Mouse (Mus musculus) cerebellum, postnatal 14 days (tissue): Measurements from ENCODE around the gene Bmper.

Source experiments
- DNase-seq, 2 experiments: peaks; one replicate each; pipeline ENCODE4 v3.0.0; 2021; ENCODE audit warnings: mixed read lengths in 2 of 2

Bmper gene

DNA sequence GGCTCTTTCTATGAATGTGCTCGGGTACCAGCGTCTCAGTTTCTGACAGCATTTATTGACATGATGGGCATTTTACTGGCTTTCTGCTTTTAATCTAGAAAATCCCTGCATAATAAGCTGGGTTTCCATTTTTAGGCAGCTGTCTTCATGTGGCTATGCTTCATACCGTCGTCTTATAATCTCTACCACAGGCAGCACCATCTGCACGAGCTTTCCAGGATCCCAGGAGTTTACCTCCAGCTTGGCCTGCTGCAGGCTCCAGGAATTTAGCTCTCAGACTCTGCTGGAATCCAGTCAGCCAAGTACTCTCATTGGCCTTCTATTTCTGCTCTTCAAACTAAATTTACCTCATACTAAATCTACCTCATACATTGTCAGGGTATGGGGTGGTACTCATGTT is 219.3 kb downstream of the Bmper start:
- no peak for DNase-seq

DNA sequence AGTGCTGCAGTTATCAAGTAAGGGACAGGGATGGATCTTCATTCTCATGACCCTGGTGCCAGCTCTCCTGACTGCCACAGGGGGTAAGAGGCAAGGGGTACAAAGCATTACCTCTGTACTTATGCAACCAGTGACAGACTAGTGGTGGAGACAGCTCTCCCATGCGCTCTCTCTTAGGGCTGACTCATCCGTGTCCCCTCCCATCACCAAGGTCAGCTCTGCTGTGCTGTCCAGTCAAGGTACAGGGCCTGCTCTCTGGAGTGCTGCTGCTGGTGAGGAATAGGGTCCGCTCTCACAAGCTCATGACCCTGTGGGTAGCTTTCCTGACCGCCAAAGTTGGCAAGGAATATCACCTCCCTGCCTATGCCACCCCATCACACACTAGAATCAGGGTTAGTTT is 222.1 kb downstream of the Bmper start:
- DNase-seq, result no peak

DNA sequence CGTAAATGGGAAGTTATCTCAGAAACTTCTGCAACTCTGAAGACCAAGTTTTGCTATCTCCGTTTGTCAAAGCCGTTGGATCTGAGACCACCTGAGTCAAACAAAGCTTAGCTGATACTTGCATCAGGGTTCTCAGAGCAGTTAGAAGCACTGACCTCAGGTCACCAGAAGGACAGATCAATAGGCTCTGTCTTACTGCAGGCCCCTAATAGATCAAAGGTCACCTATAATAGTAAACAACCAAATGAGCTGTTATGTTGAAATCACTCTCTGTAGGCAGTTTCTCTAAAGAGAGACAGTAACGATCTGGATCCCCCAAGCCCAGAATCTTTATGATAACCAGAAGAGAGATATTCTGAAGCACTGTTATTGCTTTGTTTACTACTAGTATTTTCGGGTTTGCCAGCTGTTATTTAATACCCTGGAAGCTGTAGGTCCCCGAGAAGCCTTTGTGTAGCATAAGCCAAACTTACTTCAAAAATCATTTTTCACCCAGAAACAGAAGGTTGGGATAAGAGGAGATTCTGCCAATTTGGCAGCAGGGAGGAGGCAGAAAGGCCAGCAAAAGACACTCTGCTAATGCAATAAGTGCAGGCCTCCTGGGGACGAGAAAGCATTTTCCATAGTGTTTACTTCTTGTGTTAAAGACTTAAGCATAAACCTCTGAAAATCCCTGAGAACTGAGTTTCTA is 224.5 kb downstream of the Bmper start:
- peak in 1 of 2 experiments; percentile 19 for DNase-seq

DNA sequence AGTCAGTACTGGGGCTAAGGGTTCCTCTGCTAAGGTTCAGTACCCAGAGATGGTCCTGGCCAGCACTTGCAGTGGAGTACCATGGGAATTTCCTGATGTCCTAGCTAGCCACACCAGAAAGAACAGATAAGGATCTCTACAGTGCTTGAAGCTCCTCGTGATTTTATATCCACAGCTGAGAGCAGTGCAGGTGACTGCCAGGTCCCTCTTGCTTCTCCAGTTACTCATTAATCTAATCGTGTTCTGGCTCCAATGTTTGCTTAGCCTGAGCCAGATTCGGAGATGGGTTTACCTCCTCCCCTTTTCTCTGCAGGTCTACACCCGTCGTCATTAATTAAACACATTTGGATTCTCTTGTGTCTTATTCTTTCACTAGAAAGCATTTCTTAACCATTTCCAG is 230.4 kb downstream of the Bmper start:
- DNase-seq, result peak in 1 of 2 experiments; percentile 18

DNA sequence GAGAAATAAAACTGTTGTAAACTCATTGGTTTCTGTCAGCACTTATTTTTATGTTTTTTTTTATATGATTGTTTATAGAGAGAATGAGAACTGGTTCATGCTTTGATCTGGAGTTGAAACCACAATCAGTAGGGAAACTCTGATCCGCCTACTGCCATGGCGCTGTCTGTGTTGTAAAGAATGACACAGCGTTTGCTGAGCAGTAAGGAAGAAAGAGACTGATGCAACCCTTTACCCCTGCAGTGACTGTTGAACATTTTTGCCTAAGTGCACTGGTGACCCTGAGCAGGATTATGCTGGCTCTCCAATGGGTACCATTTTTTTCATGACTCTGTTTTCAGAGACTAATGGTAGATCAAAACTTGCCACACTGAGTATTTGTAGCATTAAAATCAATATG is 234.3 kb downstream of the Bmper start:
- DNase-seq, result no peak

DNA sequence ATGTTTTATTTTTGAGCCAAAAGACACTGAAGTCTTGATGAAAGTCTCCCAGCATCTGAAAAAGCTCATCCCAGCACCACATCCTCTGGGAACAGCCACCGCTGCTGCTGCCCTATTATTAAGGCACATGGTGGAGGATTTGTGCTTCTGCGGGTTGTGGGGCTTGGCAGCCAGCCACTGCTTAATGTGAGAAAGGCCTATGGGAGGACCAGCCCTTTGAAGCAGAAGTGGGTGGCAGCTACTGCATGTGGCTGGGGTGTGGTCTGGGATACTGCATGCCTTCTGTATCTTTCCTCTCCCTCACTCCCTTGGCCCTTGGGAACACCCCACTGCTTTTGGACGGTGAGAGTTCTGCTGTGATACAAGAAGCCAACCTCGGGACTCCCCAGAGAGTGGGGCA is 237.8 kb downstream of the Bmper start:
- no peak for DNase-seq

DNA sequence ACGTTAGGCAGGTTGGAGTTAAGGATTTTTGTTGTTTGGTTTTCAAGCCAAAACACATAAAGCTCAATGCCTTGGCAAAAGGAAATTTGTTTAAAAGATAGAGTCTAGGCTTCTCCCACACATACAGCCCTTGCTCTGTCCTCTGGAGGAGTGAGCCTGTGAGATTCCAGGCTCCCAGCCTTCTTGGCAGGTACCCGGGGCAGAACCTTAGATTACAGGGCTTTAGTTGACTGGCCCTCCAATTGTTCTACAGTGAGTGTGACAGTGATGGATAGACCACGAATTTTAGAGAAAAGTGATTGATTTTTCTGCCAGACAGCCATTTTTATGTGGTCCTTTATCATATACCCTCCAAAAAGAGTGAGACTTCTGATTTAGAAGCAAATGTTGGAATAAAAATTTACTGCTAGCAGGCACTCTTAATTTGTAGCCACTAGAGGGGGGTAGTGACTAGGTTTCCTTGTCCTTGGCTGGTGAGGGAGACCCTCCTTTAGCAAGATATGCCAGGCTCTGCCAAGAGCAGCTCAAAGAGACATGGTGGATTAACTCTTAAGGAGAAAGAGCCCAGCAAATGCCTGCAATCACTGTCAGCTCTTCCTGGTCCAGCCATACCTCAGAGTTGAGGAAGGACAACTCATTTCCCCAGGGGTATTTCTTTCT is 240.2 kb downstream of the Bmper start:
- peak; percentile 73 to 75 for DNase-seq

DNA sequence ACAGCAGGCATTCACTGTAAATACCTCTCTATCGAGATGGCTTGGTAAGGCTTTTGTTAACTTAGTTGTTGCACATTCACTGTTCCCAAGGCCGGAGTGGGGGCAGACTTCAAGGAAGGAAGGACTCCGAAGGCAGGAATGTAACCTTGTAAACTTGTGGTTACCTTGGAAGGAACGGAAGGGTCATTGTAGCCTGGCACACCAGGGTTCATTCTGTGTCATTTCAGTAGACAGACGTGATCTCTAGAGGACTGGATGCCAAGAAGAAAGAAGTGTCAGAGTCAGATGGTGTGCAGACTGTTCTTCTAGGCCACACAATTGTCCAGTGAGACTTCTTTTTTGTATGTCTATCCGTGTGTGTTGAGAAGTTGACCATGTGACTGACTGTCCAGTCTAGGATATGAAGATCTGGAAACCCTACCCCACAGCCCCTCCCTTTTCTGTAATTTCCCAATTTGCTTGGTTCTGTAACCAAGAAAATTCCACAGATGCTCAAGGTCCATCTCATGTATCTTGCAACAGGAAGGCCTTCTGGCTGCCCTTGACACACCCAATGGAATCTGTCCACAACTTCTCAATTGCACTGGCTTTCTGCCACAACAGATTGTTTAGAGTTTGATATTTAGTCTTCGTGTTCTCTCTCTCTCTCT is 242.2 kb downstream of the Bmper start:
- no peak for DNase-seq

DNA sequence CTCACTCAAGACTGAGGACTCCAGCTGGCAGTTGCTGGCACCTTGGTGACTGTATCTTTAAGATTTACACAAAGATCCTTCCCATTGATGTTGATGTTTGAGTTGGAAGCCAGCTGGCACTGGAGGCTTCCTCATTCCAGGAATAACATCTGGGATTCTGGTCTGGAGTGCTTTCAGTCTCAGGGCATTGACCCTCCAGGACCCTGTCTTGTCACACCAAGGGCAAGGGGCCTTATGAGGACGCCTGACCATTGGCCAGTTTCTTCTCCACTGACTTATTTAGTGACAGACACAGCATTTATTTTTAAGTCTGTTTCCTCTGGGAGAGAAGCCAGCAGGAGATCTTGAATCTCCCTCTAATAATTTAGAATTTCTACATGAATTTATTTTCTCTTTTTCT is 247.0 kb downstream of the Bmper start:
- no peak for DNase-seq

DNA sequence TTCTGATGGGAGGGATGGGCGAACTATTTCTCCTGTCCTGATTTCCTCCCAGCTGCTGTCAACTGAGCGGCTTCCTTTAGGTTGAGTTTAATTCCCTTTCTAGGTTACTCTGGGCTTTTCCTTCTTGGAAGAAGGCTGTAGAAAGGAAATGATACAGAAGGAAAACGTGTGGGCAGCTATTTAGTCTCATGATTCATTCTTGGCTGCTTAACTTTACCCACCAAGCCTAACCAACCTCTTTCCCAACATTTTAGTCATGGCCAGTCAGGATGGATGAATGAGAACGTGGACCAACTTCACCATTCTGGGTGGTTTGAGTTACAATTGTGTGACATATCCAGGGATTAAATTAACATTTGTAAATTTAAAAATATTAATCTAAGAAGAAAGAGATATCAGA is 263.0 kb downstream of the Bmper start:
- DNase-seq, result no peak

DNA sequence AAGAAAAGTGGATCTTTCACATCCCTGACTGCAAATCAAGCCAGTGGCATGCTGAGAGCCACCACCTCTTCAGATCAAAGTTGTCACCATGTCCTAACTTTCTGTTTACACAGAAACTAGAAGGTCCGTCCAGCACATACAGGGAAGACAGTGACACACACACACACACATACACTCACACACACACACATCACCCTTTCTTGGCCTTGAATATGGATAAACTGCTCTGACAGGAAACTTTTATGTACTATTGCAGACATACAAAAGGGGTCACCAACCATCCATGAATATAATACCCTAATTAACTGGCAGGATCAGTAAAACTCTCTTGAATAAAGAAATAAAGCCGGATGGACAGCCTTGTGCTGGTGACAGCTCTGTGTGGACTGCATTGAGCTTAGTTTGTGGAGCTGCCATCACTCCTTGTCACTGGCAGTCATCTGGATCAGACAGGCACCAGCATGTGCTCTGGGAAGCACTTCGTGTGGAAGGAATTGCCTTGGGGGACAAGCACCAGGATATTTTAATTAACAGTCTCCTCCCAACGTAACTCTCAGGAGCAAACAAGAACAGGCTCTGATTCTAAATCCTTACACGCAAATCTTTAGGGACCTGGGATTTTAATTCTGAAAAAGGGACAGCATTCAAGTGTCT is 264.0 kb downstream of the Bmper start:
- no peak for DNase-seq

DNA sequence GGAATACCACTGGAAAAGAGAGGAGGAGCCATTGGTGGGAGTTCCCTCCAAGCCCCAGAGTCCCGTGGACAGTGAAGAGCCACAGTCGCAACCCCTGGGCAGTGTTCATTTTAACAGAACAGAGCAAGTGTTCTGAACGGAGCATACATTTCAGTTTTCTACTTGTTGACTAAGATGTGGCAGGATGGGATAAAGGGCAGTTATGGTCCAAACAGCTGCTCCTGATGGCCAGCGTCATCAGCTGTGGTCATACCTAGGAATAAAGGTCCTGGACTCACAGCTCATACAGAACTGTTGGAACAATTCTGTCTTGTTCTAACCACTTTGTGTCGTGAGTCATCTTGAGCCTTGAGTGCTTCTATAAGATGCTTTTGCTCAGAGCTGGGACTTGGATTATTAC is 265.4 kb downstream of the Bmper start:
- DNase-seq, result no peak

DNA sequence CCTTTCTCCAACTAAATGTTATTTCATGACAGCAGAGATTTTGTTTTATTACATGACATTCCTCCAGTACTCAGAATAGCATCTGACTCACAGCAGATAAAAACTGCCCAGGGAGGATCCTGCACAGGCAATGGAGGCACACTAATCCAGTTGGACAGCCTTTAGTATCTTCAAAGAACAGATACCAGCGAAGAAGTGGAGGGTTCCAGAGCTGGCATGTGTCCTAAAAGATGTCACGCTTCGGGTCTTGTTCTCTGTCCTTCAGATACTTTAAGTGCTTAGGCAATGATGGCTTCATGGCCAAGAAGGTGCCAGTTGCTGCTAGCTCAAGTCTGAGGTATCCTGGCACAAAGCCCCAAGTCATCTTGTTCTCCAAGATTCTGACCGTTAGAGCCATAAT is 272.5 kb downstream of the Bmper start:
- DNase-seq, result peak; percentile 7 to 20

DNA sequence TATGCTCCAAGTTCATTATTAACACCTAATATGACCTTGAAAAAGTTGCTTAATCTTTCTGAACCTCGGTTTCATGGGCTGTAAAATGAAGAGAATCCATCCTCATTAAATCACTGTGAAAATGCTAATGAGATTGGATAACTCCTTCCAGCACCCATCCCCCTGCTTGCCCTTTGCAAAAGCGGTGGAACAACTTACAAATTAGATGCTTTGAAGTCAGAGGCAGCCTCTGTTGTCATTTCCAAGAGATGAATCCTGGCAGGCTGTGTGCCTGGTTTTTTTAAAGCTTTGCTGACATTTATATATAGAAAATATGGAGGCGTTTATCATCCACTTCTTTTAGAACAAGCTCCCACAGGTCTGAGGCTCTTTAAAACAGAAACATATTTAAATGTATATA is 274.8 kb downstream of the Bmper start:
- no peak for DNase-seq

DNA sequence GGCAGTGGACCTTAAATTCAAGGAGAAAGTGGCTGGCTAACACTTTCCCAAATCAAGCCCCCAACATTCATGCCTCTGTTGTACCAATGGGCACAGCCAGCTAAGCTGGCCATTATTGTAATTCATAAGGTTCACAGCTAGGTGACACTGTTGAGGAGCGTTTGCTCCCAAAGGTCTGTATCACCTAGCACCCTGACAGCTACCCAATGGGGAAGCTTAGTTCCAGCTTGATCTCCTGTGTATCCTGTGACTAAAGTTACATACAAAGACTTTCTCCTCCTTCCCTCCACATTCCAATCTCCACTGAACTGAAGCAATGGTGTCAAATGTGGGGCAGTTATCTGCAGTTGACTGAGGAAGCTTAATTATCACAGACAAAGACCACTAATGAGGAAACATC is 311.0 kb downstream of the Bmper start:
- no peak for DNase-seq
